Mouse (Mus musculus) ES-Bruce4 (cell line): ENCODE results near the gene Rpl22.

Experiments
- CTCF ChIP-seq: IDR thresholded peaks from one replicate; pipeline ENCODE4 v1.8.1; 2011; ENCODE audit warnings: low read depth, low read length
- POLR2A ChIP-seq: IDR thresholded peaks from one replicate; pipeline ENCODE4 v1.8.1; 2011; ENCODE audit warnings: low read length; ENCODE audit not compliant: insufficient read depth

DNA sequence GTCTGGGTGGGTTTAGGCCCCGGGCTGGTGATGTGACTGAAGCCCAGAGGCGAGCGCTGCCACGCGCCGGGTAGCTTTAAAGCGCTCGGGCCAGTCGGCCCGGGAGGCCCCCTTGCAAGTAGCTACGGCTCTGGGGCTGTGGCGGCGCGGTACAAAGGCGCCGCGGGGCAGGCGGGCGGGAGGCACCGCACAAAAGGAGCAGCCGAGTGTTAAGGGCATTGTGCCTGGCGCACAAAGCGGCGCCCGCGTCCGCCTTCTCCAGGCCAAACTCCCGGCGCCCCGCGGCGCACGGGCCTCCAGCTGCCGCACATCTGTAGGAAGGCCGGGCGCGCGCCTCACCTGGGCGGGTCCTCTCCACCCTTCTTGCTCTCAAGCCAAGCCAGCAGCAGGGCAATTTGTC is 35.2 kb upstream of the Rpl22 start:
- TF ChIP-seq POLR2A, result no peak
- TF ChIP-seq CTCF, result no peak
